Mouse (Mus musculus): ENCODE measurements around the gene Tmem170. TPM values are rescaled to one million over a fixed set of nuclear protein-coding genes. Genes with fewer than 3 reads are reported as not detected.

Gene Tmem170
- polyA plus RNA-seq (2014; fragmentation: Illumina TruSeq; extraction: RNeasy Lipid Tissue Mini Kit (QIAGEN cat#74804); ENCODE audit: low read depth, low replicate concordance) = 11.6 TPM

GRCm38 (mm10) chr8:111876355-111876948 is at the start of gene Tmem170:
TSS of gene Tmem170 (minus strand) at chr8:111876750.

GRCm38 (mm10) chr8:111909621-111910450 is 33.3 kb upstream of the Tmem170 start, which contains the start of gene Chst5:
TSS of gene Chst5 (minus strand) at chr8:111910447.

GRCm38 (mm10) chr8:111853861-111854501 is 22.6 kb downstream of the Tmem170 start, which contains the start of gene Cfdp1:
TSS of gene Cfdp1 (minus strand) at chr8:111854291.

Other genes with a start within 250 kb of the Tmem170 start
- gene Ldhd, start 246.4 kb downstream of the Tmem170 start, polyA plus RNA-seq (2014; fragmentation: Illumina TruSeq; extraction: RNeasy Lipid Tissue Mini Kit (QIAGEN cat#74804); ENCODE audit: low read depth, low replicate concordance) = 7.0 TPM
- 8.9 TPM for gene Zfp1, start 233.3 kb downstream of the Tmem170 start, polyA plus RNA-seq (2014; fragmentation: Illumina TruSeq; extraction: RNeasy Lipid Tissue Mini Kit (QIAGEN cat#74804); ENCODE audit: low read depth, low replicate concordance)
- not detected for gene Ctrb1, start 185.7 kb downstream of the Tmem170 start, polyA plus RNA-seq (2014; fragmentation: Illumina TruSeq; extraction: RNeasy Lipid Tissue Mini Kit (QIAGEN cat#74804); ENCODE audit: low read depth, low replicate concordance)
- 1.4 TPM for gene Bcar1, start 132.9 kb downstream of the Tmem170 start, polyA plus RNA-seq (2014; fragmentation: Illumina TruSeq; extraction: RNeasy Lipid Tissue Mini Kit (QIAGEN cat#74804); ENCODE audit: low read depth, low replicate concordance)
- gene Cfdp1, start 22.5 kb downstream of the Tmem170 start, polyA plus RNA-seq (2014; fragmentation: Illumina TruSeq; extraction: RNeasy Lipid Tissue Mini Kit (QIAGEN cat#74804); ENCODE audit: low read depth, low replicate concordance) = 157 TPM
- not detected for gene Chst5, start 33.7 kb upstream of the Tmem170 start, polyA plus RNA-seq (2014; fragmentation: Illumina TruSeq; extraction: RNeasy Lipid Tissue Mini Kit (QIAGEN cat#74804); ENCODE audit: low read depth, low replicate concordance)
- 5.0 TPM for gene Tmem231, start 57.1 kb upstream of the Tmem170 start, polyA plus RNA-seq (2014; fragmentation: Illumina TruSeq; extraction: RNeasy Lipid Tissue Mini Kit (QIAGEN cat#74804); ENCODE audit: low read depth, low replicate concordance)
- gene Gabarapl2, start 64.0 kb upstream of the Tmem170 start, polyA plus RNA-seq (2014; fragmentation: Illumina TruSeq; extraction: RNeasy Lipid Tissue Mini Kit (QIAGEN cat#74804); ENCODE audit: low read depth, low replicate concordance) = 241 TPM
- 1.6 TPM for gene Adat1, start 115.6 kb upstream of the Tmem170 start, polyA plus RNA-seq (2014; fragmentation: Illumina TruSeq; extraction: RNeasy Lipid Tissue Mini Kit (QIAGEN cat#74804); ENCODE audit: low read depth, low replicate concordance)
- gene Kars, start 134.6 kb upstream of the Tmem170 start, polyA plus RNA-seq (2014; fragmentation: Illumina TruSeq; extraction: RNeasy Lipid Tissue Mini Kit (QIAGEN cat#74804); ENCODE audit: low read depth, low replicate concordance) = 37.7 TPM
- 38.5 TPM for gene Terf2ip, start 134.6 kb upstream of the Tmem170 start, polyA plus RNA-seq (2014; fragmentation: Illumina TruSeq; extraction: RNeasy Lipid Tissue Mini Kit (QIAGEN cat#74804); ENCODE audit: low read depth, low replicate concordance)
- not detected for gene Gm6793, start 138.3 kb upstream of the Tmem170 start, polyA plus RNA-seq (2014; fragmentation: Illumina TruSeq; extraction: RNeasy Lipid Tissue Mini Kit (QIAGEN cat#74804); ENCODE audit: low read depth, low replicate concordance)

All from adrenal gland, adult 10 weeks (tissue).